Mouse (Mus musculus): ENCODE results near the gene Ccdc186. TPM values are rescaled to one million over a fixed set of nuclear protein-coding genes. Genes with fewer than 3 reads are reported as not detected.
"Not testable (repeated sequence)": the region's sequence is repeated elsewhere in the genome, so short reads cannot be mapped to it uniquely, and the experiment has no call there.

Gene Ccdc186
- polyA plus RNA-seq, 1 experiment from 2014 or later = 27.3 TPM

DNA sequence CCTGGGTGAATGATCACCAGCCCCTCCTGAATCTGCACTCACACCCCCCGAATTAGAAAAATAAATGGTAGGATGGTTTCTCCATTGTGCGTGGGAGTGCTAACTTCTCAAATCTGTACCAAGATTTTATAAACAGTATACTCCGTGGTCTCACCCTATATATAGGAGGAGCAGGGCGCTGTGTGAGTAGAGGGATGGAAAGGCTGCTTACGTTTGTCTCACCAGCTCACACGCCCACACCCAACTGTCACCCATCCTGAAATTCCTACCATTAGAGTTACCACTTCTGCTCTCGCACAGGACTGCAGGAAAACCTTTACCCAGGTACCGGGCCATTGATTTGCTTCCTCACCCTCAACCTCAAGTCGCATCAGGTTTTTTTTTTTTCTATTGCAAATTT, 53.0 kb downstream of the Ccdc186 start:
- Histone ChIP-seq H3K4me3 (no peak overlapping the region), H3K4me2 (no peak overlapping the region), H3K36me3 (replicated peaks) (no peaks in the 10 kb centered on the region), H3K27ac (no peak overlapping the region), H3K9me3 (no peaks in the 10 kb centered on the region), H3K27me3 (replicated peaks) (peaks cover 4% of the 10 kb centered on the region; the same call in 1 of the 2 replicates), H3K4me1 (no peaks in the 10 kb centered on the region), H3K9ac (no peak overlapping the region)
- no peak for ATAC-seq (replicated peaks)
- 95% methylated on average over 9 of the region's 9 CpGs for WGBS

DNA sequence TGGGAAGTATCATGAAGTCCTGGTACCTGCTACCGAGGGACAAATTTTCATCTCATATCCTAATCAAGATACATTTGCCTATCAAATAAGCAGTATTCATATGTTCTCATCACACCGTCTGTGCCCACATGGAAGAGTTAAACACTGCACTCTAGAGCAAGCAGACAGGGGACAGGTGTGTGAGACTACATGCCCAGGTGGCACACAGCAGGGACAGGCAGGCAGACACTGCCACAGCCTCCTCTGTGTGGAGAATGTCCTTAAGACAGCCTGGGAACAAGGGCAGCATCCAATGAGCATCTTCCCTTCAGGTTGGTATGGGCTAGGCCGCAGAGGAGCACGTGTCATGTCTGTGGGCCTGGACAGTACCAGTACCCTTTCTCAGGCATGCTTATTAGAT, 59.3 kb downstream of the Ccdc186 start:
- Histone ChIP-seq H3K27me3 (replicated peaks) (no peaks in the 10 kb centered on the region), H3K4me3 (no peak overlapping the region), H3K27ac (no peak overlapping the region), H3K4me2 (no peak overlapping the region), H3K9me3 (no peaks in the 10 kb centered on the region), H3K36me3 (replicated peaks) (no peaks in the 10 kb centered on the region), H3K9ac (no peak overlapping the region), H3K4me1 (no peaks in the 10 kb centered on the region)
- WGBS = 96% methylated on average over 4 of the region's 4 CpGs
- ATAC-seq (replicated peaks) = no peak

DNA sequence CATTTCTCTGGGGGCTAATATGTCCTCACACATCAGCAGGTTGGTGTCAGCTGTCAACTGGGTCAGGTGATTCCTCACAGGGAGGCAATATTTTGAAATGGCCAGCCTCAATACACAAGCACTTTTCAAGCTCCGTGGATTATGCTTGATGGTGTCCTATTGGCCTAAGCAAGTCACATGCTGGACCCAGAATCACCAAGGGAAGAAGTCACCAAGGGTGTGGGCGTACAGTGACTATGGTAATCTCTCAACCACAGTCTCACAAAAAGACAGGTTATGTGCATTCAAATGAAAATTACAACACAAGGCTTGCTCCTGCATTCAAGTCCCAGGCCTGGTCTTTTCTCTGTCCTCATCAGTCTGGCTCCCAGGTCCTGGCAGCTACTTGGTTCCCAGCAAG, 60.3 kb downstream of the Ccdc186 start:
- WGBS = 83% methylated on average over 2 of the region's 2 CpGs
- H3K27ac ChIP-seq = no peak overlapping the region
- H3K9ac ChIP-seq = no peak overlapping the region
- no peaks in the 10 kb centered on the region for H3K4me1 ChIP-seq
- H3K27me3 ChIP-seq (replicated peaks) = no peaks in the 10 kb centered on the region
- no peaks in the 10 kb centered on the region for H3K36me3 ChIP-seq (replicated peaks)
- no peaks in the 10 kb centered on the region for H3K9me3 ChIP-seq
- no peak overlapping the region for H3K4me3 ChIP-seq
- no peak overlapping the region for H3K4me2 ChIP-seq
- no peak for ATAC-seq (replicated peaks)

- no peak for ATAC-seq (replicated peaks)
- H3K4me3 ChIP-seq = no peak overlapping the region
- no peaks in the 10 kb centered on the region for H3K9me3 ChIP-seq
- H3K27me3 ChIP-seq (replicated peaks) = no peaks in the 10 kb centered on the region
- H3K4me1 ChIP-seq = no peaks in the 10 kb centered on the region
- no peak overlapping the region for H3K9ac ChIP-seq
- no peak overlapping the region for H3K27ac ChIP-seq
- WGBS = 91% methylated on average over 5 of the region's 5 CpGs
- no peak overlapping the region for H3K4me2 ChIP-seq
- H3K36me3 ChIP-seq (replicated peaks) = no peaks in the 10 kb centered on the region
These were observed 60.9 kb downstream of the Ccdc186 start for GRCm38 (mm10) chr19:56761096-56761495.

- H3K27ac ChIP-seq = no peak overlapping the region
- H3K9me3 ChIP-seq = no peaks in the 10 kb centered on the region
- H3K36me3 ChIP-seq (replicated peaks) = no peaks in the 10 kb centered on the region
- 88% methylated on average over 8 of the region's 8 CpGs for WGBS
- H3K4me1 ChIP-seq = no peaks in the 10 kb centered on the region
- H3K4me3 ChIP-seq = no peak overlapping the region
- no peaks in the 10 kb centered on the region for H3K27me3 ChIP-seq (replicated peaks)
- no peak for ATAC-seq (replicated peaks)
- H3K9ac ChIP-seq = no peak overlapping the region
- no peak overlapping the region for H3K4me2 ChIP-seq
These were observed 61.6 kb downstream of the Ccdc186 start for GRCm38 (mm10) chr19:56760306-56760940.

- H3K4me2 ChIP-seq = no peak overlapping the region
- ATAC-seq (replicated peaks) = no peak
- no peaks in the 10 kb centered on the region for H3K27me3 ChIP-seq (replicated peaks)
- H3K27ac ChIP-seq = no peak overlapping the region
- H3K4me3 ChIP-seq = no peak overlapping the region
- no peak overlapping the region for H3K9ac ChIP-seq
- 95% methylated on average over 4 of the region's 4 CpGs for WGBS
- H3K36me3 ChIP-seq (replicated peaks) = no peaks in the 10 kb centered on the region
- no peaks in the 10 kb centered on the region for H3K4me1 ChIP-seq
- H3K9me3 ChIP-seq = no peaks in the 10 kb centered on the region
These were observed 62.2 kb downstream of the Ccdc186 start for GRCm38 (mm10) chr19:56759740-56760139.

DNA sequence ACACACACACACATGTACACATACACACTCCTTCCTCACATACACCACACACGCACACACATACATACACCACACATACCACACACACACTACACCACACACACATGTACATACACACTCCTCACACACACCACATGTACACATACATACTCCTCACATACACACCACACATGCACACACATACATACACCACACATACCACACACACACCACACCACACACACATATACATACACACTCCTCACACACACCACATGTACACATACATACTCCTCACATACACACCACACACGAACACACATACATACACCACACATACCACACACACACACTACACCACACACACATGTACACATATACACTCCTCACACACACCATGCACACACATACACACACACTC, 63.7 kb downstream of the Ccdc186 start:
- no peak overlapping the region for H3K9ac ChIP-seq
- H3K36me3 ChIP-seq (replicated peaks) = no peaks in the 10 kb centered on the region
- H3K4me3 ChIP-seq = no peak overlapping the region
- no peak overlapping the region for H3K4me2 ChIP-seq
- no peaks in the 10 kb centered on the region for H3K9me3 ChIP-seq
- H3K27ac ChIP-seq = no peak overlapping the region
- no peaks in the 10 kb centered on the region for H3K27me3 ChIP-seq (replicated peaks)
- H3K4me1 ChIP-seq = no peaks in the 10 kb centered on the region
- 99% methylated on average over 2 of the region's 2 CpGs for WGBS
- no peak for ATAC-seq (replicated peaks)

- Histone ChIP-seq H3K27me3 (replicated peaks) (no peaks in the 10 kb centered on the region), H3K36me3 (replicated peaks) (no peaks in the 10 kb centered on the region), H3K9ac (no peak overlapping the region), H3K4me1 (no peaks in the 10 kb centered on the region), H3K9me3 (no peaks in the 10 kb centered on the region), H3K4me3 (no peak overlapping the region), H3K4me2 (no peak overlapping the region), H3K27ac (no peak overlapping the region)
- no peak for ATAC-seq (replicated peaks)
- 91% methylated on average over 10 of the region's 10 CpGs for WGBS
These were observed 65.6 kb downstream of the Ccdc186 start for GRCm38 (mm10) chr19:56756412-56756811.

GRCm38 (mm10) chr19:56754456-56754855, 67.5 kb downstream of the Ccdc186 start:
- not testable (repeated sequence) for ATAC-seq (replicated peaks); H3K4me1 ChIP-seq; H3K4me2 ChIP-seq; H3K4me3 ChIP-seq; H3K9me3 ChIP-seq; H3K27ac ChIP-seq; H3K36me3 ChIP-seq (replicated peaks); H3K9ac ChIP-seq; H3K27me3 ChIP-seq (replicated peaks)
- WGBS = 91% methylated on average over 2 of the region's 2 CpGs

DNA sequence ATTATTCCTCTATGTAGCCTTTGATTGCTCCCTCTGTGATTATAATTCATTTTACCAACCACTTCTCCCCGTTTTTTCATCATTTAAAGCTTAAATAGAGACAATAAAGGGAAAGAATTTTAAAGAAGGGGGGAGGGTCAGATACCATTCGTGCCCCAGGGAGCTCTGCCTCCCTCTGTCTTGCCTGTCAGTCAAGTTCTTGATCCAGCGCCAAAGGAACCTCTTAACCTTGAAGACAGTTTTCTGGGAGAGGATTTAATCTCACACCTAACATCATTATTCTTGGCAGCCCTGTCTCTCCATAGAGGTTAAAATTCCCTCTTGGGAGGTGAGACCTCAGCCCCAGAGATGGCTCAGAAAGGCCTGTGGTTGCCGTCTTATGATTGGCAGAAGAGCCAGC, 71.3 kb downstream of the Ccdc186 start:
- Histone ChIP-seq H3K4me1 (no peaks in the 10 kb centered on the region), H3K27me3 (replicated peaks) (no peaks in the 10 kb centered on the region), H3K9me3 (no peaks in the 10 kb centered on the region), H3K36me3 (replicated peaks) (no peaks in the 10 kb centered on the region), H3K4me2 (no peak overlapping the region), H3K27ac (no peak overlapping the region), H3K4me3 (no peak overlapping the region), H3K9ac (no peak overlapping the region)
- no peak for ATAC-seq (replicated peaks)
- WGBS = 18% methylated on average over 4 of the region's 4 CpGs

GRCm38 (mm10) chr19:56749343-56749742, 72.6 kb downstream of the Ccdc186 start:
- H3K4me3 ChIP-seq = no peak overlapping the region
- H3K4me1 ChIP-seq = no peaks in the 10 kb centered on the region
- no peaks in the 10 kb centered on the region for H3K27me3 ChIP-seq (replicated peaks)
- no peak overlapping the region for H3K27ac ChIP-seq
- no peak overlapping the region for H3K4me2 ChIP-seq
- no peak overlapping the region for H3K9ac ChIP-seq
- ATAC-seq (replicated peaks) = no peak
- no peaks in the 10 kb centered on the region for H3K9me3 ChIP-seq
- H3K36me3 ChIP-seq (replicated peaks) = no peaks in the 10 kb centered on the region
- 51% methylated on average over 3 of the region's 3 CpGs for WGBS

DNA sequence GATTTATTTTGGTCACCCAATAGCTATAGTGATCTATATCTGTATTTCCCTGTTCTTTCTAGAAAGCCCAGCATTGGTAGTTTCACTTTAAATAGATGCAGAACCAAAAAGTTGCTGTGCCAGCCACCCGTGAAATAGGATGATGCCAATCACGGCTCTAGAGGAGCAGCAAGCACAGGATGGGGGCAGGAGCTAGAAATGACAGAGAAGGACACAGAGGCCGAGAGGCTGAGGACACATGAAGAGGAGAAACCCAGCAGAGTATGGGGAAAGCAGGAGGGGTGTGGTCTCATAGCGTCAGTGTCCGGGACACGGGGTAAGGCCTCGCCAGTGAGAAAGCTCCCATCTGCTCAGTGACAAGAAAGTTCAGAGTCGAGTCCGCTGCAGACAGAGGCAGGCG, 74.1 kb downstream of the Ccdc186 start:
- Histone ChIP-seq H3K27ac (no peak overlapping the region), H3K9ac (no peak overlapping the region)
- 64% methylated on average over 10 of the region's 10 CpGs for WGBS

DNA sequence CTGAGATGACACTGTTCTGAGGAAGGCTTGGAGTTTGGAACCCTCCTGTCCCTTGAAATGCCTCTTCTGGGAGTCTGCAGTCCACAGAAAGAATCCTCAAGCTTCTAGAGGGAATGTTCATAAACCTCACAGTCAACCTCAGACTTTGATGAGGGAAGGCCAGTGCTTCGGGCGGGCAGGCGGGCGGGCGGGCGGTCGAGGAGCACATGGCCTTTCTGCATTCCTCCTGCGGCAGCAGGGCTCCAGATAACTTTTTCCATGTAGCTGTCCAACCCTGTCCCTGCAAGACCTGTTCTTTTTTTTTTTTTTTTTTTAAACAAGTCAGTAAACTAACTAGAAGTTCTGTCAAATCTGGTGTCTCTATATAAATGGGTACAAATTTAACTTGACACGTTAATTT, 75.4 kb downstream of the Ccdc186 start:
- Histone ChIP-seq H3K4me2 (no peak overlapping the region), H3K27me3 (replicated peaks) (no peaks in the 10 kb centered on the region), H3K4me3 (no peak overlapping the region), H3K9me3 (no peaks in the 10 kb centered on the region), H3K9ac (no peak overlapping the region), H3K4me1 (no peaks in the 10 kb centered on the region; the same call in 1 of the 2 replicates), H3K36me3 (replicated peaks) (no peaks in the 10 kb centered on the region), H3K27ac (no peak overlapping the region)
- 96% methylated on average over 9 of the region's 9 CpGs for WGBS
- no peak for ATAC-seq (replicated peaks)

More for the DNA sequence above, 74.1 kb downstream of the Ccdc186 start:
- no peak for ATAC-seq (replicated peaks)
- H3K4me2 ChIP-seq = no peak overlapping the region
- no peaks in the 10 kb centered on the region for H3K36me3 ChIP-seq (replicated peaks)
- H3K9me3 ChIP-seq = no peaks in the 10 kb centered on the region
- H3K27me3 ChIP-seq (replicated peaks) = no peaks in the 10 kb centered on the region
- H3K4me1 ChIP-seq = no peaks in the 10 kb centered on the region; the same call in 1 of the 2 replicates
- H3K4me3 ChIP-seq = no peak overlapping the region
